Mouse (Mus musculus): ENCODE data around the gene Zfp580. TPM values are rescaled to one million over a fixed set of nuclear protein-coding genes. Genes with fewer than 3 reads are reported as not detected.
A peak's percentile ranks its signal among the peaks of the same experiment; 100 is the strongest.

Zfp580 gene
- total RNA-seq, 2 experiments from 2014 or later, result 34.1 to 35.7 TPM

- H3K4me3 ChIP-seq, result no peak overlapping the region
- H3K27ac ChIP-seq, result no peak overlapping the region
Observed at GRCm38 (mm10) chr7:5083325-5084105, 32.2 kb downstream of the Zfp580 start.

DNA sequence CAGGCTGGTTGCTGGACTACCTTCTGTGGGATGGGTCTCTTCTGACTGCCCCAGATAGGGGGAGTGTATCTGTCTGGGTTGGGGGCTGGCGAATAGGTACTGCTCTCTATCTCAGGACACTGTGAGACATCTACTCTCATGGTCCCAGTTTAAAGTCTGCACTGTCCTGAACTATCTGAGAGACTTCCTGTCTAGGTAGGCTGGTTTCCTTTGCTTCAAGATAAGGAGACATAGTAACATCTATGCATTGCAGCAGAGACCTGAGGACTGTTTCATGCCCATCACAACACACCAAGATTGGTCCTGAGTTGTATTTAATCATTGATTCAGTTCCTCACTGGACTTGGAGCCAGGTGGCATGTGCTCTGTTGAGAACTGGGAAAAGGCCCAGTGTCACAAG, 34.2 kb downstream of the Zfp580 start:
- H3K4me3 ChIP-seq, result no peak overlapping the region
- no peak for TF ChIP-seq CTCF (conservative IDR thresholded peaks at IDR 0.05)
- DNase-seq (ENCODE audit: low spot score in 2 of 2), result no peak

More at GRCm38 (mm10) chr7:5083325-5084105, 32.2 kb downstream of the Zfp580 start:
- TF ChIP-seq CTCF (conservative IDR thresholded peaks at IDR 0.05), result no peak
- DNase-seq (ENCODE audit: low spot score in 2 of 2), result no peak

GRCm38 (mm10) chr7:5086921-5087440, 35.6 kb downstream of the Zfp580 start:
- no peak for DNase-seq (ENCODE audit: low spot score in 2 of 2)
- Histone ChIP-seq H3K27ac (0 out of 2 replicates have a peak overlapping the region, but pooled peaks have one; percentile 2), H3K4me3 (no peak overlapping the region)
- TF ChIP-seq CTCF (conservative IDR thresholded peaks at IDR 0.05), result no peak

More for the DNA sequence above, 34.2 kb downstream of the Zfp580 start:
- no peak overlapping the region for H3K27ac ChIP-seq

GRCm38 (mm10) chr7:5087886-5088285, 36.5 kb downstream of the Zfp580 start:
- Histone ChIP-seq H3K27ac (peak overlapping the region; percentile 18; the same call in 1 of the 2 replicates), H3K4me3 (no peak overlapping the region)
- no peak for DNase-seq (ENCODE audit: low spot score in 2 of 2)
- no peak for TF ChIP-seq CTCF (conservative IDR thresholded peaks at IDR 0.05)

GRCm38 (mm10) chr7:5089853-5090252, 38.5 kb downstream of the Zfp580 start:
- no peak for TF ChIP-seq CTCF (conservative IDR thresholded peaks at IDR 0.05)
- H3K27ac ChIP-seq, result peak overlapping the region; percentile 88
- DNase-seq (ENCODE audit: low spot score in 2 of 2), result no peak
- no peak overlapping the region for H3K4me3 ChIP-seq

DNA sequence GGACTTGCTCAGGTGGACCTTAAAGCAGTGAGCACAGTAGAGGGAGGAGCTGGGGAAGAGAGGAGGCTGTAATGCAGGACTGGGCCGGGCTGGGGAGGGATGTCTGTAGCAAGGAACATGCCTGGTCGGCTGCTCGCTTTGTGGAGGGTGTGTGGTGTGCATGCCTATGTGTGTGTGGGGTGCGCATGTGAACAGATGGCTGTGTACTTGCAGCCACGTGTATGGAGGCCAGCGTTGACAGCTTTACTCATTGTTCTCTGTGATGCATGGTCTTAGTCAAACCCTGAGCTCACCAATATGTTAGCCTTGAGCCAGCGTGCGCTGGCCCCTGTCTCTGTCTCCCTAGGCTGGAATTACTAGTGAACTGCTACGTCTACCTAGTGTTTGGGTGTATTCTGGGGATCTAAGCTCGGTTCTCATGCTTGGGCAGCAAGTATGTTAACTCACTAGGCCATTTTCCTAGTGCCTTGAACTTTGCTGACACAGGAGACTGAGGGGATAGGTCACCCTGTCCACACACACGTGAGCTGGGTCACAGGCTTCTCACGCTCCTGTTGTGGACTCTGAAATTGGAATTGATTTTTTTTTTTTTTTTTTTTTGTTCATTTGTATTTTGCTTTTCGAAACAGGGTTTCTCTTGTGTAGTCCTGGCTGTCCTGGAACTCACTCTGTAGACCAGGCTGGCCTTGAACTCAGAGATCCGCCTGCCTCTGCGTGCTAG, 39.8 kb downstream of the Zfp580 start:
- TF ChIP-seq CTCF (conservative IDR thresholded peaks at IDR 0.05), result no peak
- DNase-seq (ENCODE audit: low spot score in 2 of 2), result peak; percentile 38 to 62
- Histone ChIP-seq H3K4me3 (no peak overlapping the region), H3K27ac (peak overlapping the region; percentile 88)

DNA sequence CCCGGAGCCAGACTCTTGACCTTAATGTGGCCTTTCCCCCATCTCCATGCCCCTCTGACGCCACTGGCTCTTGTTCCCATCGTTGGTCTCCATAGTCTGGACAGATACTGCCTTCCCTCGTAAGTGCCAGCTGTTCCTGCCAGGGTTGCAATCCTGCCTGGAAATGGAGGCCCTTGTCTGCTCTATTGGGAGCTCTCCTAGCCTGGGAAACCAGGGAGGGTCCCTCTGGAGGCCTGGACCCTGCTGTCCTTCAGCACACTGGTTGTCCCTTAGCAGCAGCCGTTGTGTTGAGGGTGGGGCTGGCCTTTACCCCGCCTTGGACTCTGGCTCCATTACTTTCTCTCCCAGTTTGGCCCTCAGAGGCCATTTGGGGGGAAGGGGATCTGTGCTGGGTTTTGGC, 41.0 kb downstream of the Zfp580 start:
- H3K27ac ChIP-seq, result peak overlapping the region; percentile 88
- TF ChIP-seq CTCF (conservative IDR thresholded peaks at IDR 0.05), result no peak

DNA sequence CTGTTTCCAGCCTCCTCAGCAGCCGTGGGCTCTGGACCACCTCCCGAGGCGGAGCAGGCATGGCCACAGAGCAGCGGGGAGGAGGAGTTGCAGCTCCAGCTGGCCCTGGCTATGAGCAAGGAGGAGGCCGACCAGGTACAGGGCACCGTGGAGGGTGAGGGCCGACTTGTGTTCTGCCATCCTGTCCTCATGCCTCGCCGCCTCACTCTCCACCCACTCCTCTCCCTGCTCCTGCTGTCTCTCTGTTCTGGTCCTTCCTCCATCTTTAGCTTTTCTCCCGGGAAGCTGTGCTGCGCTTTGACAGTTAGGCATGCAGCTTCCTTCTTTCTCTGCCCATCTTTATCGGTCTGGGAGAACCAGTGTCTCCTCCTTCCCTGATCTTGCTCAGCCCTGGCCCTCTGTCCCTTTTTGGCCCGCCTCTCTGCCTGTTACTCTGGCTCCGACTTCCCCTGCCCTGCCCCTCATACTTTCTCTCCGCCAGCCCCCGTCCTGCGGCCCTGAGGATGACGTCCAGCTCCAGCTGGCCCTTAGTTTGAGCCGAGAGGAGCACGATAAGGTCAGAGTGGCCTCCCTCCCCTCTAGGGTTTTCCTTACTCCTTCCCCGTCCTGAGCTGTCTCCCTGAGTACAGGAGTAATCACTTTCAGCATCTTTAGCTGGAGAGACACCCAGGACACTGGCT, 41.6 kb downstream of the Zfp580 start:
- DNase-seq (ENCODE audit: low spot score in 2 of 2), result peak in 1 of 2 experiments; percentile 35

More for the DNA sequence above, 41.0 kb downstream of the Zfp580 start:
- no peak for DNase-seq (ENCODE audit: low spot score in 2 of 2)
- no peak overlapping the region for H3K4me3 ChIP-seq

GRCm38 (mm10) chr7:5098769-5099168, 47.4 kb downstream of the Zfp580 start:
- no peak for TF ChIP-seq CTCF (conservative IDR thresholded peaks at IDR 0.05)
- no peak overlapping the region for H3K27ac ChIP-seq
- DNase-seq (ENCODE audit: low spot score in 2 of 2), result no peak
- H3K4me3 ChIP-seq, result no peak overlapping the region

More for the DNA sequence above, 41.6 kb downstream of the Zfp580 start:
- Histone ChIP-seq H3K27ac (peak overlapping the region; percentile 88), H3K4me3 (no peak overlapping the region; the same call in 1 of the 2 replicates)
- no peak for TF ChIP-seq CTCF (conservative IDR thresholded peaks at IDR 0.05)

DNA sequence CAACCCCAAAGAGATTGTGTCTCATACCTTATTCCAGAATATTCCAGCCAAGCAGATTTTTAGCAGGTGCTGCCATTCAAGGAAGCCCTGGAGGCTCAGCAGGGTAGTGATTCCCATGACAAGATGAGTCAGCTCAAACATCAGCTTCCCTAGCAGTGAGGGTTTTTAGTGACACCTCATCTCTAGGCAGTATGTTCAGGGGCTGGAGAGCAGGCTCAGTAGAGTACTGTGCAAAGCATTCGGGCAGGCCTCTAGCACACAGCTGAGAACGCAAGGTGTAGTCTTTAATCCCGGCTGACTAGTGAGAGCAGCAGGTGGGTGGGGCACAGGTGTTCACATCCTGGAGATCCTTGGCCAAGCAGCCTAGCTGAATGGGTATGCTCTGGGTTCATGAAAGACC, 48.5 kb downstream of the Zfp580 start:
- H3K27ac ChIP-seq, result no peak overlapping the region
- 0 out of 2 replicates have a peak, but pooled peaks have one; percentile 26 for TF ChIP-seq CTCF (conservative IDR thresholded peaks at IDR 0.05)
- no peak for DNase-seq (ENCODE audit: low spot score in 2 of 2)
- no peak overlapping the region for H3K4me3 ChIP-seq

- no peak for TF ChIP-seq CTCF (conservative IDR thresholded peaks at IDR 0.05)
- no peak for DNase-seq (ENCODE audit: low spot score in 2 of 2)
- Histone ChIP-seq H3K4me3 (no peak overlapping the region), H3K27ac (no peak overlapping the region)
Observed at GRCm38 (mm10) chr7:5101066-5101663, 49.8 kb downstream of the Zfp580 start.

- no peak for DNase-seq (ENCODE audit: low spot score in 2 of 2)
- Histone ChIP-seq H3K27ac (no peak overlapping the region), H3K4me3 (no peak overlapping the region)
- TF ChIP-seq CTCF (conservative IDR thresholded peaks at IDR 0.05), result no peak
Observed at GRCm38 (mm10) chr7:5102564-5102963, 51.2 kb downstream of the Zfp580 start.

Other genes with a start within 250 kb of the Zfp580 start
- 100 to 1,000 TPM; 106 to 108 TPM for gene Ube2s, start 238.9 kb upstream of the Zfp580 start, total RNA-seq (2021)
- 100 to 1,000 TPM; 172 to 204 TPM for gene Shisa7, start 206.8 kb upstream of the Zfp580 start, total RNA-seq (2021)
- 1 to 10 TPM; 4.7 to 5.6 TPM for gene Isoc2b, start 181.3 kb upstream of the Zfp580 start, total RNA-seq (2021)
- gene Isoc2a, start 174.4 kb upstream of the Zfp580 start, total RNA-seq (2021), result 10 to 100 TPM; 13.0 to 13.4 TPM
- under 1 TPM in 1 of 2 experiments, not detected in 1; 0.28 TPM for gene Gm36210, start 145.0 kb upstream of the Zfp580 start, total RNA-seq (2021)
- gene Zfp628, start 136.3 kb upstream of the Zfp580 start, total RNA-seq (2021), result 10 to 100 TPM; 15.0 to 15.8 TPM
- 100 to 1,000 TPM; 103 to 114 TPM for gene Nat14, start 129.5 kb upstream of the Zfp580 start, total RNA-seq (2021)
- 1 to 10 TPM; 2.4 to 3.5 TPM for gene Ssc5d, start 125.8 kb upstream of the Zfp580 start, total RNA-seq (2021)
- gene Sbk2, start 87.1 kb upstream of the Zfp580 start, total RNA-seq (2021), result under 1 TPM in 1 of 2 experiments, not detected in 1; 0.31 TPM
- gene Sbk3, start 80.4 kb upstream of the Zfp580 start, total RNA-seq (2021), result 1 to 10 TPM in 1 of 2 experiments, under 1 TPM in 1; 0.71 to 1.0 TPM
- 10 to 100 TPM; 29.7 to 35.6 TPM for gene Zfp579, start 55.4 kb upstream of the Zfp580 start, total RNA-seq (2021)
- gene Zfp524, start 37.1 kb upstream of the Zfp580 start, total RNA-seq (2021), result 1 to 10 TPM; 7.0 to 8.1 TPM
- gene Fiz1, start 36.8 kb upstream of the Zfp580 start, total RNA-seq (2021), result 10 to 100 TPM; 25.8 TPM
- gene Gm44973, start 36.0 kb upstream of the Zfp580 start, total RNA-seq (2021), result not detected
- 10 to 100 TPM; 38.6 to 41.8 TPM for gene Zfp865, start 31.2 kb upstream of the Zfp580 start, total RNA-seq (2021)
- 10 to 100 TPM; 57.8 to 61.1 TPM for gene Ccdc106, start 31.0 kb upstream of the Zfp580 start, total RNA-seq (2021)
- not detected for gene 4632433K11Rik, start 17.4 kb upstream of the Zfp580 start, total RNA-seq (2021)
- gene Zfp784, start 13.1 kb upstream of the Zfp580 start, total RNA-seq (2021), result 1 to 10 TPM; 7.3 to 7.8 TPM
- gene U2af2, start 10.6 kb downstream of the Zfp580 start, total RNA-seq (2021), result 100 to 1,000 TPM; 185 to 192 TPM
- 100 to 1,000 TPM; 540 to 559 TPM for gene Epn1, start 28.7 kb downstream of the Zfp580 start, total RNA-seq (2021)
- not detected for gene Rfpl4, start 65.4 kb downstream of the Zfp580 start, total RNA-seq (2021)
- under 1 TPM in 1 of 2 experiments, not detected in 1; 0.59 TPM for gene Rasl2-9, start 74.4 kb downstream of the Zfp580 start, total RNA-seq (2021)
- gene Vmn1r55, start 98.1 kb downstream of the Zfp580 start, total RNA-seq (2021), result not detected
- gene Vmn1r56, start 145.2 kb downstream of the Zfp580 start, total RNA-seq (2021), result not detected
- gene Vmn1r57, start 167.0 kb downstream of the Zfp580 start, total RNA-seq (2021), result not detected

Data from layer of hippocampus, adult 2 months (tissue).